Mouse (Mus musculus) heart, adult 11 months (tissue): Measurements from ENCODE around the gene Slc38a9.

ENCODE experiments used
- DNase-seq: peaks from one replicate; pipeline ENCODE4 v3.0.0; 2022

Gene Slc38a9

DNA sequence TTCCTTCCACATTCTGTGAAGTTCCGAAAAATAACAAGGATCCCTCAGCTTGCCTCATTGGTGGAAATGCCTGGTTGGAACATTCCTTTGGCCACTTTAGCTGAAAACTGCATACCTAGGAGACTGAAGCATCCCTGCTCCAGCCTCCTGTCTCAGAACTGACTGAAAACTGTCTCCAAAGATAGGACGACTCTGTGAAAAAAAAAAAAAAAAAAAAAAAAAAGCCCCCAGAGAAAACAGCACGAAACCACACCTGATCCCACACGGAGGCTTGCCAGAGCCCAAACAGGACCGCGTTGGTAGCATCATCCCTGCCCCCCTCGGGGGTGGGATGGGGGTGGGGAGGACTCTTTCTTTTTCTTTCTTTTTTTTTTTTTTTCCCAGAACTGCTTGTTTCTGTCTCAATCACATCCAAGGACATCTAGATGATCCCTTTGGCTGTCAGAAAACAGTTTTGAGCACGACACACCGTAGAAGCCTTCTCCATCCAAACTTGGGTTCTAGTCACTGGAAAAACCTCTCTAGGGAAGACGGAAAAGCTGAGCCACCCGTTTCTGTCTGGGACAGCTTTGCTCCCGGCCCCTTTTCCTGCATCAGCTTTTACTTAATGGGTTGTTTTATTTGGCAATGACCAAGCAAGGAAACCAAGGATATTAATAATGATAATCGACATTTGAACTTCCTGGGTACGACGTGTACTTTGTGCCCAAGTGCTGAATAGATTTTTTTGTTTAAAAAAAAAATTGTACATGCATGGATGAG, 111.1 kb downstream of the Slc38a9 start:
- DNase-seq, result peak; percentile 96

DNA sequence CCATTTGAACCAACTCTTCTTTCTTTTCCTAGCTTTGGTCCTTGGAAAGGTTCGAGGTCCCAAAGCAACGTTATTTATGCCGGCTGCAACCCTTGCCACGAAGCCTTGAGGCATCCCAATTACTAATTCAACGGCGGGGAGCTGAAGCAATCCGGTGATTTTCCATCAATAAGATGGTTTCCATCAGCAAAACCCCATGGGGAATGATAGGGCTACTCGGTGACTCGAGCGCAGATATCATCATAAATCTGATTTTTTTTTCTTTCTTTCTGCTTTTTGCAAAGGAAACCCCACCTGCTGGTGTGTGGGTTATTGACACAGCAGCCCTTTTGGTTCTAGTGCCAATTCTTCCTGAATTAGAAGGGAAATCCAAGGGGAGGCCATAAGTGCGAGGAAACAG, 111.7 kb downstream of the Slc38a9 start:
- DNase-seq, result peak; percentile 94

DNA sequence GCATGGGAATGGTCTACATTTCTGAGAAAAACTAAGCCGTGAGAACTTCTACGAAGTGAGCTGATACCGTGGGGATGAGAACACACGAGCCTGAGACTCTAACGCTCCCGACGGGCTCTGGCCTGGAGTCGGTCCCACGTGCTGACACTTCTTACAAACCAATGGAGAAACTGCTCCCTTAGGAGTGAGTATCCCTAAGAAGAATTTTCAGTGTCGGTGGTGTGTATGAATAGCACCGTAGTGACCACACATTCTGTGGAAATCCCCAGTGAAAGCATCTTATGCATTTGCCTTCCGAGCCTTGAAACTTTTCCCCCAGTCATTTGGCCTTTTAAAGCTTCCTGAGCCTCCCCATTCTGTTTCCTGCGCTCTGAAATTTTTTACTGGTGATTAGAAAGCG, 112.3 kb downstream of the Slc38a9 start:
- no peak for DNase-seq

DNA sequence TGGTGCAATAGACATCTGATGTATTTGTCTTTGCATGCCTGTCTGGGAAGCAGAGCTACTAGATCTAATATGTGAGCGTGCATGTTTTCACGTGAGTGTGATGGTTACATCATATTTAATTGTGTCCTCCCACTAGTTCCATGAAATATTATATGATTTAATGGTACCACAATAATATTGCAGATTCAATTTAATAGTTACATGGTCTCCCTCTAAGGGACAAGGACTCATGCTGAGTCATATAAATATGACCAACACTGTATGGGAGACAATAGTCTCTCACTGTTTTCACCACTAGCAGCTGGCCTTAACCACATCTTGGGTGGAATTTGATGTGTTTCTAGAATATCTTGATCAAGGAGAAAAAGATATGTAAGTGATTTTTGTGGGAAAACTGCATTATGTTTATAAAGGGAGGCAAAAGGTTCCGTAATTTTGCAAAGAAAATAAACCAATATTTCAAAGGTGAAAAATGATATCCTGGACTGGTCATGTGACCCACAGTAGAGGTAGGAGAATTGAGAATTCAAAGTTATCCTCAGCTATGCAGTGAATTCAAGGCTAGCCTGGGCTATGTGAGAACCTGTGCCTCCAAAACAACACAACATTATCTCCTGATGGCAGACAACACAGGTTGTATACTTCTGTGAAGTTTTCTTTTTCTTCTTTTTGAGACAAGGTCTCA, 113.6 kb downstream of the Slc38a9 start:
- no peak for DNase-seq

DNA sequence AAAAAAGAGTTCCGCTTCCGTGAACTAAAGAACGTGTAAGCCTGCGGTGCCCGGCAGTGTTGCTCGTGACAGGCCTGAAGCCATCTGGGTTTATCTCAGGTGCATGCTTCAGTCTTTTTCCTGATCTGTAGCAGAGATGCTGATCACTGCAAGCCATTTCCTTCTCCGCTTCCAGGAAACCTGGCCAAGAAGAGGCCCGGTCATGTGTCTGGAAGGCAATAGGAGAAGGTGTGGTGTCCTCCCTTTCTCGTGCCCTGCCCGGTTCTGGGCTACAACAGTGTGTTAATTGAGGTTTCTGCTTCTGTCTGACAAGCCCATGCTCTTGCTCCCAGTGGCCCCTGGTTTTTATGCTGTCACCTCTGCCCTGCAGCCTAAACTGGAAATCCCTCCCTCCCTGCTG, 115.3 kb downstream of the Slc38a9 start:
- DNase-seq, result peak; percentile 97

DNA sequence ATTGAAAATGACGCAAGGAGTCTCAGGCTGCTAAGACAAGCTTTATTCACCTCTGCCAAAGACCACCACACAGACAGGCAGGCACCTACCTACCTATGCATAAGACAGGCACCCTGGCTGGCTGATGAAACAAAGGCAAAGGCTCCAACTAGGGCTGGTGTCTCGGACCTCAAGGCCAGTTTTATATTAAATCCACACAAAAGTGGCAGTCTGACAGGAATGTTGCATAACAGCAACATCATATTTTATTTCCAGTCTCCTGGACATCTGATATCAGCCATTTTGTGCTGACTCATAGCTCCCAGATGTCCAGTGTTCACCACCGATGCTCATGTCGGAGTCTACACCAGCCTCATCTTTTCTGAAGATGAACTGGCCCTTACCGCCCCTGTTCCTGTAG, 117.9 kb downstream of the Slc38a9 start:
- DNase-seq, result no peak

DNA sequence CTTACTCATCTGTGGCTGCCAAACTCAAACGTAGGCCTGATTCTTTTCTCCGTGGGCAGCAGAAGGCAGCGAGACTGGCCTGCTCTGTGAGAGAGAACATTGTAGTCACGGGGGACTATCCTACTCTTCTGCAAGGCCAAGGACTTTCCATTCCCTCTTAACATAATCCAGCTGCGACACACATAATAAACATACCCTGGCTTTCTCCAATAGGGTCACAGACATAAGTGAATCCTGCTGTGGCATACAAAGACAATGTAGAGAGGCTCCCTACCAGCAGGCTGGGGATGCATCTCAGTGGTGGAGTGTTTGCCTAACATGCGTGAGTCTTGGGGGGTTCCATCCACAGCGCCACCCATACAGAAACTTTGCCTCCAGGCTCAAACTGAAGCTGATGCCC, 124.8 kb downstream of the Slc38a9 start:
- peak; percentile 85 for DNase-seq

DNA sequence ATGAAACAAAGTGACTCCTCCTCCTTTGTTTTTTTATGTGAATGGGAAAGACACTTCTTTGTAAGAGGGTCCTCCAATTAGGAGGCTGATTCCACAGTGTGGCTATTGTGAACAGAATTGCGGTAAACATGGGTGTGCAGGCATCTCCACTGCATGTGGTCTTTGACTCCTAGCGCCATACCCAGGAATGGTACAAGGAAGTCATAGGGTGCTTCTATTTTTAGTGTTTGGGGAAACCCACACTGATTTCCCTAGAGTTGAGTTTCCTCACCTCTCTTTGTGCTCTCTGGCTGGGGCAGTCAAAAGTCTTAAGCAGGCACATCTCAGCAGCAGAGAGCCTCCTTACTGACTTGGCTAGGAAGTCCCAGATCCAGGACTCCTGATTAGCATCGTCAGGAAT, 125.6 kb downstream of the Slc38a9 start:
- peak; percentile 85 for DNase-seq

DNA sequence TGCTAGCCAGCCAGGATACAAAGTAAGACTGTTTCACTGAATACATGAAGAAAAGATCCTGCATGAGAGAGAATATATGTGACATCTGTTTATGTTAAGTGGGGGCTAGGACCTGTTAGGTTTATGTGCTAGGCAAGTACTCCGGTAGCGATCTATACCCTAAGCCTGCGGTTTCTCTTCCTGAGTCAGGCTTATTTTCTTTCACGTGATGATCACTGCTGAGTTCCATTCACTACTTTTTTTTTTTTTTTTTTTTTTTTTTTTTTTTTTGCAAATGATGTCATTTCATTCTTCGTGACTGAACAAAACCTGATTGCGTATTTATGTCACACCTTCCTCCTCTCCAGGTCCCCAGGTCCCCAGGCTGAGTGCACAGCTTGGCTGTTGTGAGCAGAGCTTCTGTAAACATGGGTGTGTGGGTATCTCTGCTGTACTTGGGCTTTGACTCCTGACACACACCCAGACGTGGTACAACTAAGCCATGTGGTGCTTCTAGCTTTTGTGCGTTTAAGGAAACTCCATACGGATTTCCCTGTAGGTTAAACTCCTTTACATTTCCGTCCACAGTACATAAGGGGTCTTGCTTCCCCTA, 126.5 kb downstream of the Slc38a9 start:
- DNase-seq, result peak; percentile 51
